20 mouse cellular contexts compared by ENCODE assay signal in the genomic region with DNA sequence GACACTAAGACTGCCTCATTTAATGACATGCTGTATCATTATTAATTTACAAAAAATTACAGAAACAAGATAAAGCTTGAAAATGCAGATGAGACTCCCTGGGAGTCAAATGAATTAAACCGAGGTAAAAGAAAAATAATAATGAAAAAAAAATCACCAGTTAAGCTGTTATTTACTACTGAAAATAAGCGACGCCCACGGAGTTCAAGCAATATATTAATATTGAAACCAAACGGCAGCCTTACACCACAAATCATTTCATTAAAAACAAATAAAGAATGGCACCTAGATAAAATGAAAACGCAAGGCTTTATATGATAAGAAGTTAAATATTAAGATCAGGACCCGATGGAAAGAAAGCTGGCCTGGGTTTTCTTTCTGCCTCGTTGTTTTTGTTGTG.
DNase-seq lines count a peak whose midpoint lies in the region; ATAC-seq and TF ChIP-seq lines count a peak whose summit lies in the region.
"Had no signal": no experiment of that assay in that cellular context is flagged by ENCODE, and none has a peak within 500 bp of the region (broad histone marks: within the 10 kb centered on the region; RNA-seq: fewer than 3 reads in every experiment).

No protein-coding gene starts in this region.

- H3K4me3 ChIP-seq in heart, embryonic 16.5 days (ENCODE audit: low read length), result no peak overlapping the region
- H3K4me3 ChIP-seq in midbrain, embryonic 14.5 days (replicated peaks; ENCODE audit: low read depth, low read length), result no peak overlapping the region
- H3K4me3 ChIP-seq in midbrain, embryonic 16.5 days (ENCODE audit: low read depth, low read length), result no peak overlapping the region
- H3K4me3 ChIP-seq in MEL (ENCODE audit: control insufficient read depth in 1 of 2, insufficient read depth in 1 of 2, low read depth in 2 of 2, low read length in 2 of 2), result peak overlapping the region; percentile 76 to 81
- H3K4me3 ChIP-seq in forebrain, embryonic 13.5 days, result no peak overlapping the region
- H3K4me3 ChIP-seq: forebrain, embryonic 12.5 days; kidney, embryonic 15.5 days had no signal

- no peak for ATAC-seq in heart, embryonic 16.5 days (replicated peaks; ENCODE audit: extremely low read depth, insufficient read depth, low FRiP score)
- no peak for ATAC-seq in midbrain, embryonic 14.5 days (ENCODE audit: low FRiP score, low TSS enrichment)
- ATAC-seq in midbrain, embryonic 16.5 days, result no peak
- ATAC-seq in forebrain, embryonic 13.5 days, result no peak

- no peak for DNase-seq in heart, adult 18-20 months
- DNase-seq in midbrain, embryonic 14.5 days, result no peak
- DNase-seq in MEL (ENCODE audit: low read depth, low spot score), result no peak
- no peak for DNase-seq in adrenal gland, adult 2 months
- DNase-seq: adrenal gland, postnatal 36 days; cerebellum, adult 18-20 months; cerebellum, postnatal 10 days; gastrocnemius, postnatal 10 days; kidney, adult 18-20 months; kidney, postnatal 25 days; liver; lung, adult 2 months had no signal

- H3K4me2 ChIP-seq in heart, embryonic 16.5 days (ENCODE audit: low read depth, low read length), result 0 out of 2 replicates have a peak overlapping the region, but pooled peaks have one; percentile 14
- H3K4me2 ChIP-seq in midbrain, embryonic 14.5 days (ENCODE audit: low read length), result no peak overlapping the region
- H3K4me2 ChIP-seq in midbrain, embryonic 16.5 days (ENCODE audit: low read length), result no peak overlapping the region
- no peak overlapping the region for H3K4me2 ChIP-seq in forebrain, embryonic 13.5 days
- H3K4me2 ChIP-seq: forebrain, embryonic 12.5 days; heart, embryonic 11.5 days; kidney, embryonic 15.5 days; midbrain, embryonic 11.5 days had no signal

- peaks cover 2% of the 10 kb centered on the region; the same call in 1 of the 2 replicates for H3K79me2 ChIP-seq in MEL (ENCODE audit: control insufficient read depth, insufficient read depth, low read length, poor library complexity)

- WGBS in heart, embryonic 16.5 days, result 72% methylated on average over 8 of the region's 8 CpGs
- WGBS in midbrain, embryonic 14.5 days, result 79% methylated on average over 8 of the region's 8 CpGs
- 71% methylated on average over 8 of the region's 8 CpGs for WGBS in midbrain, embryonic 16.5 days
- 81% methylated on average over 8 of the region's 8 CpGs for WGBS in forebrain, embryonic 13.5 days

- H3K4me1 ChIP-seq in heart, embryonic 16.5 days (ENCODE audit: control insufficient read depth, insufficient read depth, low read length), result peaks cover 7% of the 10 kb centered on the region
- 0 out of 2 replicates have a peak, but pooled peaks cover 20% of the 10 kb centered on the region for H3K4me1 ChIP-seq in midbrain, embryonic 14.5 days (ENCODE audit: control insufficient read depth, insufficient read depth, low read length)
- peaks cover 6% of the 10 kb centered on the region; the same call in 1 of the 2 replicates for H3K4me1 ChIP-seq in midbrain, embryonic 16.5 days (ENCODE audit: control insufficient read depth, insufficient read depth, low read length)
- H3K4me1 ChIP-seq in MEL (ENCODE audit: control insufficient read depth in 1 of 2, insufficient read depth in 2 of 2, low read length in 2 of 2), result peaks cover 6 to 25% of the 10 kb centered on the region in 2 experiments
- peaks cover 10% of the 10 kb centered on the region for H3K4me1 ChIP-seq in forebrain, embryonic 13.5 days

- H3K9me3 ChIP-seq in heart, embryonic 16.5 days (replicated peaks; ENCODE audit: control insufficient read depth, low read length), result no peaks in the 10 kb centered on the region
- H3K9me3 ChIP-seq in midbrain, embryonic 14.5 days (ENCODE audit: control insufficient read depth, low read length), result no peaks in the 10 kb centered on the region
- H3K9me3 ChIP-seq in midbrain, embryonic 16.5 days (replicated peaks; ENCODE audit: control insufficient read depth, low read length, poor library complexity, severe bottlenecking), result no peaks in the 10 kb centered on the region
- H3K9me3 ChIP-seq in MEL (replicated peaks; ENCODE audit: insufficient read depth, low read length), result no peaks in the 10 kb centered on the region
- H3K9me3 ChIP-seq in forebrain, embryonic 13.5 days (replicated peaks), result no peaks in the 10 kb centered on the region
- H3K9me3 ChIP-seq: forebrain, embryonic 12.5 days; kidney, embryonic 15.5 days had no signal

- H3K9ac ChIP-seq in heart, embryonic 16.5 days (ENCODE audit: low read length), result no peak overlapping the region
- no peak overlapping the region for H3K9ac ChIP-seq in midbrain, embryonic 14.5 days (replicated peaks; ENCODE audit: low read length)
- H3K9ac ChIP-seq in midbrain, embryonic 16.5 days (ENCODE audit: low read depth, low read length), result no peak overlapping the region
- H3K9ac ChIP-seq in MEL (ENCODE audit: control insufficient read depth, low read depth, low read length, poor library complexity, severe bottlenecking), result peak overlapping the region; percentile 69
- no peak overlapping the region for H3K9ac ChIP-seq in forebrain, embryonic 13.5 days
- H3K9ac ChIP-seq: forebrain, embryonic 12.5 days; kidney, embryonic 15.5 days; liver, embryonic 14.5 days had no signal

- H3K27ac ChIP-seq in heart, embryonic 16.5 days (ENCODE audit: low read length), result no peak overlapping the region
- 0 out of 2 replicates have a peak overlapping the region, but pooled peaks have one; percentile 20 for H3K27ac ChIP-seq in midbrain, embryonic 14.5 days (replicated peaks; ENCODE audit: low read depth, low read length)
- no peak overlapping the region for H3K27ac ChIP-seq in midbrain, embryonic 16.5 days (ENCODE audit: low read length)
- H3K27ac ChIP-seq in MEL (ENCODE audit: control insufficient read depth, low read depth, low read length), result peak overlapping the region; percentile 45
- no peak overlapping the region for H3K27ac ChIP-seq in forebrain, embryonic 13.5 days
- H3K27ac ChIP-seq: forebrain, embryonic 12.5 days; kidney, embryonic 15.5 days; liver, embryonic 14.5 days had no signal

- no peak for TF ChIP-seq CTCF in MEL (IDR thresholded peaks at IDR 0.05 in 2 of 3, conservative IDR thresholded peaks at IDR 0.05 in 1 of 3; ENCODE audit: control insufficient read depth in 1 of 3, insufficient read depth in 1 of 3, low read depth in 2 of 3, low read length in 3 of 3, poor library complexity in 1 of 3, severe bottlenecking in 1 of 3)

- TF ChIP-seq RAD21 in MEL (IDR thresholded peaks at IDR 0.05; ENCODE audit: low read depth, low read length), result no peak

- TF ChIP-seq EP300 in MEL (IDR thresholded peaks at IDR 0.05; ENCODE audit: low read depth in 1 of 2, low read length in 2 of 2), result no peak

- no peak for TF ChIP-seq POLR2A in MEL (IDR thresholded peaks at IDR 0.05; ENCODE audit: control insufficient read depth in 1 of 2, insufficient read depth in 1 of 2, low read depth in 1 of 2, low read length in 2 of 2, poor library complexity in 1 of 2)

- H3K27me3 ChIP-seq in heart, embryonic 16.5 days (ENCODE audit: control insufficient read depth, insufficient read depth, low read length), result no peaks in the 10 kb centered on the region
- no peaks in the 10 kb centered on the region for H3K27me3 ChIP-seq in midbrain, embryonic 14.5 days (ENCODE audit: control insufficient read depth, insufficient read depth, low read length)
- no peaks in the 10 kb centered on the region for H3K27me3 ChIP-seq in midbrain, embryonic 16.5 days (ENCODE audit: control insufficient read depth, insufficient read depth, low read depth, low read length)
- no peaks in the 10 kb centered on the region for H3K27me3 ChIP-seq in MEL (ENCODE audit: control insufficient read depth in 1 of 2, insufficient read depth in 2 of 2, low read length in 2 of 2)
- H3K27me3 ChIP-seq in forebrain, embryonic 13.5 days, result no peaks in the 10 kb centered on the region
- H3K27me3 ChIP-seq: kidney, embryonic 15.5 days had no signal

- no peaks in the 10 kb centered on the region for H3K36me3 ChIP-seq in heart, embryonic 16.5 days (ENCODE audit: control insufficient read depth, insufficient read depth)
- H3K36me3 ChIP-seq in midbrain, embryonic 14.5 days (ENCODE audit: control insufficient read depth, insufficient read depth, low read length), result no peaks in the 10 kb centered on the region
- no peaks in the 10 kb centered on the region for H3K36me3 ChIP-seq in midbrain, embryonic 16.5 days (ENCODE audit: control insufficient read depth, insufficient read depth, low read length)
- H3K36me3 ChIP-seq in MEL (ENCODE audit: control insufficient read depth in 1 of 2, insufficient read depth in 2 of 2, low read length in 2 of 2), result peaks cover 0 to 14% of the 10 kb centered on the region in 2 experiments; a peak in 2 of 4 replicates
- H3K36me3 ChIP-seq in forebrain, embryonic 13.5 days (ENCODE audit: poor library complexity, severe bottlenecking), result no peaks in the 10 kb centered on the region
- H3K36me3 ChIP-seq: forebrain, embryonic 12.5 days; kidney, embryonic 15.5 days had no signal

TF ChIP-seq in MEL, 35 proteins besides CTCF, POLR2A, EP300 and RAD21:
- TF ChIP-seq JUND (IDR thresholded peaks at IDR 0.05; ENCODE audit: low read depth, low read length), result no peak
- TF ChIP-seq RCOR1 (IDR thresholded peaks at IDR 0.05; ENCODE audit: low read depth, low read length), result 0 out of 2 replicates have a peak, but pooled peaks have one; percentile 14

Comparison
In these comparisons a context has a peak if more than half of its experiments do, and no peak if none do; other contexts are left out.
1. H3K27ac ChIP-seq: peak in midbrain, embryonic 14.5 days (single experiment) and MEL (single experiment); none in heart, embryonic 16.5 days (single experiment), midbrain, embryonic 16.5 days (single experiment) and forebrain, embryonic 13.5 days (single experiment).
2. H3K4me3 ChIP-seq: peak in MEL (2 of 2); none in heart, embryonic 16.5 days (single experiment), midbrain, embryonic 14.5 days (single experiment), midbrain, embryonic 16.5 days (single experiment) and forebrain, embryonic 13.5 days (single experiment).